Mouse (Mus musculus): Measurements from ENCODE around the gene Cdk14.

Cdk14 gene

DNA sequence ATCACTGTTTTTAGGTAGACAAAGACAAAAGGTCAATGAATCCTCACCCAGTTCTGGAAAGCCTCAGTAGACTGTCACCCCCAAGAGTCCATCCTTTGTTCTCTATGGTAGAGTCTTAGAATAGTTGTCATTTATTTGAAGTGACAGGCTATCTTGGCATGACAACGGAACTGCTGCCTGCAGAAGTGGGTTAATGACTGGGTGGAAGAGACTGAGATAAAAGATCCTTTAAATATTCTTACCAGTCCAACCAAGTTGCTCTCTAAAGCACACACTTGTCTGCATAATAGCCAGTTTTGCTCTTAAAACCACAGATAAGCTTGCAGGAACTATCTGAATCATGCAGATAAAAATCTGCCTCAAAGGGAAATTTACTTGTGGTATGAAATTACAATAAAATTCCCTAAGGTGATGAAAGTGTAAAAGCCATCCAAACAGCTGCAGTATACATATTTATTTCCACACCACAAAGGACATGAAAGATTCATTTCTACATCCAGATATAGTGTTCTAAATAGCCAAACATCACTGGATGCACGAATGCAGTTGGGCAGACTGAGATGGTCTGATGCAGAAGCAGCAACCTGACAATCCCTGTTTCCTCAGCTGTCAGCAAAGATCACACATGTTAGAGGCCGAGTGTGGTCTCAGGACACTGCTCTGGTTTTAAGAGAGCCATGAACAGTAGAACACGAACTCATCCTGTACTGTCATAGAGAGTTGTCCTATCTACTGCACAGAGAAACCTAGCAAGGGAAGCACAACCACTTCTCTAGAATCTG lies 363.8 kb downstream of the Cdk14 start:
- DNase-seq (ENCODE audit: low spot score): no peak

DNA sequence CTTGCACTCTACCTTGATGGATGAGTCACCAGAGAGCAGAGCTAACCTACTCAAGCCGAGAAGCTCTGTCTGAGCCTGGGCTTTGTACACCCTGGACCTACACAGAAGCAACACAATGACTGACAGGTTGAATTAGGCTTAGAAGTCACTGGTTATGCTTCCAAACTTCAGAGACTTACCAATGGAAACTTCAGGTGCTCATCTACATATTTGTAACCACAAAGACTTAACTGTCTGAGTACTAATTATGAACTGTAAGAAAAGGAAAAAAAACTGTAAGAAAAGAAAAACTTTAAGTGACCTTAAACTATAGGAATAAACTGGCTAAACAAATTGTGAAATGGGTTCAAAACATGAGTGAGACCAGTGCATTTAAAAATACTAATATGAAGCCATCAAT lies 364.6 kb downstream of the Cdk14 start:
- no peak for DNase-seq (ENCODE audit: low spot score)

DNA sequence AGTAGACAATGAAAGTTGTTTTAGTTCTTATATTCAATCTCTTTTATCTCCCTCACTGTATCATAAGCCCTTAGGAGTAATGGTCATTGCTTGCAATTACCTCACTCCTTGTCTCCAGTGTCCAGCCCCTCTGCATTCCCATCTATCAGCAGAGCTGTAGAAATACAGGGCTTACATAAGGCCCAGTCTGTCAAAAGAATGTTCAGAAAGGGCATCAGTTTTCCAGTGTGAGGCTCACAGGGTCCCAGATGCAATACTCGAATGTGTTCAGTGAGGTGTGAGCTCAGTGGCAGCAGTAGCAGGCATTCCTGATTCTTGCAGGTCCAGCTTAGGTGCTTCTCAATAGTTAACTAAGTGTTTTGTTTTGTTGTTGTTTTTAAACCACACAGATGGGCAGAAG lies 365.8 kb downstream of the Cdk14 start:
- no peak for DNase-seq (ENCODE audit: low spot score)

DNA sequence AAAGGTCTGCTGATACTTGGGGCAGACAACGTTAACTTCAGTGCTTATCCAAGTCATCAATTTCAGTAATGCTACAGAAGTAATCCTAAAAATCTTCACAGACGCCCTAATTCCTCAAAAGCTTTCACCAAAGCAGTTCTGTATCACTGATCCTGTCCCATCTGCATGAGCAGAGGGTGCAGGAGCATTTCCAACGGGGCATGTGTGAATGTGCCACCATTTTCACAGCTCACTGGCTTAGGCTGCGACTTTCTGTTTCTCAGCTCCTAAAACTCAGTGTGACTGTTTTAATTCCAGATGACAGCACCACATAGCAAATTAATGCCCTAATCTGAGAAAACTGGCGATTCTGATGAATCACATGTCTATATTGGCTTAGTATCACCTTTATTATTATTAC lies 375.8 kb downstream of the Cdk14 start:
- no peak for DNase-seq (ENCODE audit: low spot score)

DNA sequence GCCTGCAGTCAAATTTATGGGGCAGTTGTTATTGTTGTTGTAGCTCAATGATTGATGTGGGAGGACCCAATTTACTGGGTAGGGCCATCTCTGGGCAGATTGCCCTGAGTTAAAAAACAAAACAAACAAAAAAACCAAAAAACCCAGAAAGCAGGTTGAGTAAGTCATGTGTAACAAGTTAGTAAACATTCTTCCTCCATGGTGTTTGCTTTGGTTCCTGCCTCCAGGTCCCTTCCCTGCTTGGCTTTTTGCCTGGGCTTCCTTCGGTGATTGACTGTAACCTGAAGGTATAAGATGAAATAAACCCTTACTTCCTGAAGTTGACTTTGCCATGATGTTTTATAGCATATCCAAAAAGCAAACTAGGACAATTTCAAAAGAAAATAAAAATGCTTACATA lies 377.4 kb downstream of the Cdk14 start:
- peak; percentile 29 for DNase-seq (ENCODE audit: low spot score)

DNA sequence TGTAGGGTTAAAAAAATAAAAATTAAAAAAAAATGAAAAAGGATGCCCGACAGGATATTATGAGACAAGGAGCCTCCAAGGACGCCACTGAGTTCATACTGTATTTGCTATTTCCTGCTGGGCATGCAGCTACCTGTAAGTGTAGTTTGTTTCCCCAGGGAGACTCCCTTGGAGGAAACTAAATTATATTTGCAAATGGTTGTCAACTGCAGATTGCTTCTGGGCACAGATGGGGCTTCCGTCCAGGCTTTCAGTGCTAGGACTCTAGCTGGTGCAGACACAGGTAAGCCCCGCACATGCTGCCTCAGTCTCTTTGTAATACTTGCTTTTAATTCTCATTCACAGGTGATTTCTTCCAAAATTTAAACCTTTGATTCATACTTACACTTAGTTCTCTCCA lies 378.6 kb downstream of the Cdk14 start:
- DNase-seq (ENCODE audit: low spot score): no peak

DNA sequence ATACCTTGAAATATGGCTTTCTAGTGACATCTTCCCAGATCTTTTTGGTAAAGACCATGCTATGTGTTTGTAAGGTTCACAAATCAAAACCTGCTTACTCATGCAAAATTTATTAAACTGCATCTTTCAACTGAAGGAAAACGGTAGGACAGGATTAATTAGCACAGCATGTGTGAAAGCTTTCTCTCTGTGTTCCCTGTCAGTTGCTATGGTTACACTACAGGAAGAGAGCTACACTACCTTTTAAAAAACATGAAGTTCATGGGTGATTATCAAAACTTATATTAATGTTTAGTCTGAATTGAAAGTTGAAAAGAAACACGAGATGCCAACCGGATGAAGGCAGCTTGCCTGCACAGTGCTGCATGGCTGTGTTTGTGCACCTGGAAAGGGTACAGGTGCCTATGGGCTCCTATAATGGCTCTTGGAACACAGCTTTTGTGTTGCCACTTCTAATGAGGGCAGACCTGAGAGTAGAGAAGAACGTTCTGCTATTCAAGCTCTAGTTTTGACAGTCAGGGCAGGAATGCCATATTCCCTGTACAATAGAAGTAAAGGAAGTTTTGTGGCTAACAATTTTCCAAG lies 380.3 kb downstream of the Cdk14 start:
- DNase-seq (ENCODE audit: low spot score): no peak

DNA sequence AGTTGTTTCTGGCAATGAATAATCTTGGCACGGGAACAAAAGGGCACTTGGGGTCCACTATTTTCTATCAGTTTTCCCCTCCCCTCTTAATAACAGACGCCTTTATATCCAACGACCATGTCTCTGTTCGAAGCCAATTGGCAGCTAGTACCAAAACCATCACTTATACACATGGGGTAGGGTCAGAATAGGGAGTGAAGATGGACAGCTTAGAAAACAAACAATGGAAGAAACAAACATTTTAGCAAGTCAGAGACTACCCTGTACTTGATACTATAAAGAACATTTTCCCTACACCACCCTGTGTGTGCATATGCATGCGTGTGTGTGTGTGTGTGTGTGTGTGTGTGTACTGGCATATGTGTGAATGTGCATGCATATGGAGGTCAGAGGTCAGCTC lies 386.7 kb downstream of the Cdk14 start:
- DNase-seq (ENCODE audit: low spot score): no peak

DNA sequence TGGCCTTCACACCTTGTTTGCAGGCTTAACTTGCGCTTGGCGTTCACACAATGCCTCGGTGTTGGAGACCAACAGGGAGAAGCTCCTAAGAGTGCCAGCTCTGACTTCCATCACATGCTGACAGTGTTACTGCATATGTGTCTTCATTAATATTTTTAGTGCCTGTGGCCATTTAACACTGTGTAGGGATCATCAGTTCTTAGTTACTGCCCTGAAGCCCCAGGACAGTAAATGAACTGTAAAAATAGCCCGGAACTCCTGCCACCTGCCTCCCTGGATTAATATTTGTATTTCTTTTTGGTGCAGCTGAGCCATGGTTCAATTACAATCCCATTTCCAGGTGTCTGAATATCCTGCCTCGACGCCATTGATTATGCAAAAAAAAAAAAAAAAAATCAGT lies 387.3 kb downstream of the Cdk14 start:
- DNase-seq (ENCODE audit: low spot score): no peak

DNA sequence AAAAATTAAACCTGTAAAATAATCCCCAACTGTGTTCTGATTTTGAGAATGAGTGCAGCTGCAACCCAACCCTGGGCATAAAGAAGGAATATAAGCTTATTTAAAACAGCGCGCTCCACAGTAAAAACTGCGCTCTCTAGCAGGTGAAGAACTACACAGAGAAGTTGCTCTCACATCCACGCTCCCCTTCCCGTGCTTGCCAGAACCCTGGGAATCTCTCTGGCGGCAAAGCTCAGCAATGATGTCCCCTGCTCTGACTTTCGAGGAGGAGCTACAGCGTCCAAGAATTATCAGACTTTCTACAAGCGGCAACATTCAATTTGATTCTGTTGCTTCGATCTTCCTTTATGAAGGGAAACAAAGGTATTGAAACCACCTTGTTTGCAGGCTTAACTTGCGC lies 387.7 kb downstream of the Cdk14 start:
- no peak for DNase-seq (ENCODE audit: low spot score)

DNA sequence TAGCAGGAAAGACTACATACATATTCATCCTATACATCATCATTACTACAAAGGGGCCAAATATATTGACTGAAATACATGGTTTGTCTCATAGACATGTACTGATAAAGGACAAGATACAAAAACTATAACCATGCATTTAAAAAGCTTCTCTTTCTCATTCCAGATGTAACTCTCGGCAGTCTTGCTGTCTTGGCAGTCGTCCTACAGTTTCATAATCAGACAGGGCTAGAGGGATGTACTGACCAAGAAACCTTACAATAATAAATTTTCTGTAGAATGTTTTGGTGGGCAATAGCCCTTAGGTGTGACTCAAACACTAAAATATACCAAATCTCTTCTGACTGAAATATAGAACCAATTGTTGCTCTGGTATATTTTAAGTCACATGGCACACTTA lies 389.7 kb downstream of the Cdk14 start:
- no peak for DNase-seq (ENCODE audit: low spot score)

DNA sequence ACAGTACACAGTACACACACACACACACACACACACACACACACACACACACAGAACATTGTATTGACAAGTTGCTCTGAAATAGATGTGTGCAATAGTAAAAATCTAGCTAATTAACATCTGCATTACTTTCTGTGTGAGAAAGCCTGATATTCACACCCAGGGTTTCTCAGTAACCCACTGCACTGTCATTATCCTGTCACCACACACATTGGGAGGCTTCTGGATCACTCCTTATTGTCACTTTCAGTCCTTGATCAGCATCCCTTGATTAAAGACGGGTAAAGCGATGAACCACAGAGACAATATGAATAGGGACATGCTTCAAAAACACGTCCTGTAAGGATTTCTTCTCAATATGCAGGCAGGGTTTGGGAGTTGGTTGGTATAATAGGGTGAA lies 401.2 kb downstream of the Cdk14 start:
- no peak for DNase-seq (ENCODE audit: low spot score)

DNA sequence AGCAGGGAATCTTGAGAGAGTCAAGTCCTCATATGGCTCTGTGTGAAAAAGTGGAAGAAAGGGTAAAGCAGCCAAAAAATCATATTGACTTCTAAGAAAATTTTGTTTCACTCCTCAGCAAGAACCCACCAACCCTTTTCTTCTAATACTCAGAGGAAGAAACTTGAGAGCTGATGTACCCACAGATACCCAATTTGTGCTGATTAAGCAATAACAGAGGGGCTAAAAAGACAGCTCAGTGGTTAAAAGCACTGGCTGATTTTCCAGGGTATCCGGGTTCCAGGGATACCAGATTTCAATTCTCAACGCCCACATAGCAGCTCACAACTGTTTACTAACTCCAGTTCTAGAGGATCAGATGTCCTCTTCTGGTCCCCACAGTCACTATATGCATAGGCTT lies 401.9 kb downstream of the Cdk14 start:
- DNase-seq (ENCODE audit: low spot score): no peak

DNA sequence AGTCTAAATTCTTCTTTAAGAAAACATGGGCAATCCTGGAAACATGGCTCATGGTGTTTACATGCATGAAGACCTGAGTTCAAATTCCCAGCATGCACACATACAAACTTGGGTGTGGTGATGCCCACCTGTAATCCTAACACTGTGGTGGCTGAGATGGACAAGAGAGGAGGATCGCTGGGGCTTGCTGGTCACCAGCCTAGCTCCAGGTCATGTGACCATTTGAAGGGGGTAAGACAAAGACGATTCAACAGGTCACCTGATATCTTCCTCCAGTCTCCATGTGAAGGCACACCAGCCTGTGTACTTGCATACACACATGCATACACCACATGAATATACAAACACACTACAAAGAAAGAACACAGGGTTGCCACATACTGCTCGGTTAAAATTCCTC lies 406.3 kb downstream of the Cdk14 start:
- DNase-seq (ENCODE audit: low spot score): no peak

DNA sequence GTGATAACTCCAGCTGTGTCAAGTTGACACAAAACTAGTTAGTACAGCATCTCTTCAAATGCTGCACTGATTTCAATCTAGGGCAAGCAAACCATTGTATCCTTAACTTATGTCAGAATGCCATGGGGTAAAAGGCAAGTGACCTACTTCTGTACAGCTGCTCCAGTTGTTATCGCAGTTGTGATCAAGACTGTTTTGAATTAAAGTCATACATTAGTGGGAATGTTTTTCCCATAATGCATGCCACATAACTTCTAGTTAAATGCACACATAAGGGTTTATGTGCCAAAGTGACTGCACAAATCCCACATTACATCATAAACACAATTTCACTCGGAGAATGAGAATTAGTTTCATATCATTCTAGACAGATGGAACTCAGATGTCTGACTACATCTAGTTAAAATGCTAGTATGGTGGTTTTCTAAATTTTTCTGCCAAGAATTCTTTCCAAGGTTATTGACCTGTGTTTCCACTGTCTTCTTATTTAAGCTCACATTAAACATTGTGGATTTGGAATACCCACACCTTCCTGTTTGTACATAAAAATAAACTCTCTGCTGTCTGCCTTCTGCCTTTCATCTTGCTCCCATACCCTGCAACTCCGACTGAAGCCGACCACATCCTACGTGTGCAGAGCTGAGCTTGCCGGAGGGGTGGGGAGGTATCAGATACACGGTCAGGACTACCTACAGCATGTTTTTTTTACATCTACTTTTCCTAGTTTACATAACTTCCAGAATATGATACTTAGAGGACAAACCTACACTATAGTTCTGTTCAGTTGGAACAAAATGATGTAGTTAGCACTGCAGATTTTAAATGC lies 407.4 kb downstream of the Cdk14 start:
- no peak for DNase-seq (ENCODE audit: low spot score)

DNA sequence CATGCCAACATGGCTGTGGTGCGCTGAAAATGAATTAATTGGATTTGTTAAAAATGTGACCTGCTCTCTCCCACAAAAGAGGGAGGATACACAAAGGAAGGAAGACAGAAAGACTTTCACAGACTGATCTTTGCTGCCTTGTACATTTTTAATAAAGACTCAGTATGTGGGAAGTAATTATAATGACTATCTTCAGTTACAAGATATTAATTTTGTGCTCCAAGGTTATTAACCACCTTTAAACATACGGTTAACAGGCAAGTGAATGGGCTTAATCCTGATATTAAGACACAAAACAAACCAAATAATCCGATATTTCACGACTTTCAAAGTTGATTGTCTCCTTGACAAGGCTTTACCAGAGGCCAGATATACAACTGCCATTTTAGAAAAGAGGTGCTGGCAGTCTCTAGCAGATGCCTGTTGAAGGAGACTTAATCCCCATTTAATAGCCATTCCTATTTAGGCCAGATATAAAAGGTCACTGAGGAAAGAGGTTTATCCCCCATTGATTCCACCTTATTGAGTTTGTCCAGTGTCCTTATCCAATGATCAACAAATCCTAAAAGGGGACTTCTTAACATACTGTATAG lies 411.9 kb downstream of the Cdk14 start:
- no peak for DNase-seq (ENCODE audit: low spot score)

DNA sequence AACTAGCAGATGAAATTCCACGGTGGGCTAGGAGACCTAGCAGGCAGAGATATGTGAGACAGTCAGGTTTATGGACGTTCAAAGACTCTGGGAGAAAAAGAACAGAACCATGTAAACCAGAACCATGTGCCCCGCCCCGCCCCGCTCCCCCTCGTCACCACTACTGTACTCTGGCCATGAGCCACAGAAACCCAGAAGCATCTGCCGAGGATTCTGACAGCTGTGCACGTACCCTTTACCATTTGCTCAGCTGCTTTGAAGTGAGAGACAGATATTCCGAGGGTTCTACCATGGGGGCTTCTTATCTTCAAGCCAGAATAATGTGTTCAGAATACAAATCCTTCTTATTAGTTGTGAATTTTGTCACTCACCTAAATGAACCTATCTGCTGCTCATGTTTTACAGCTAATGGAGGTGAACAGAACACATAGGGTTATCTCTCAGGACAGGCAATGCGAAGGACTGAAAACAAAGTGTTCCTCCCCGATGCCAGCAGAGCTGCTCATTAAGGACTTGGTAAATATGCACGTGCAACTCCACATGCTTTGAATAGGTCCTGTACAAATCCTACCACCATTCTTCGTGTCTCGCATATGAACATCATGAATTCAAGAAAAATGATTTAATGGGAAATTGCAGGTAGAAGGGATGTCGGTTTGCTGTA lies 412.5 kb downstream of the Cdk14 start:
- no peak for DNase-seq (ENCODE audit: low spot score)

DNA sequence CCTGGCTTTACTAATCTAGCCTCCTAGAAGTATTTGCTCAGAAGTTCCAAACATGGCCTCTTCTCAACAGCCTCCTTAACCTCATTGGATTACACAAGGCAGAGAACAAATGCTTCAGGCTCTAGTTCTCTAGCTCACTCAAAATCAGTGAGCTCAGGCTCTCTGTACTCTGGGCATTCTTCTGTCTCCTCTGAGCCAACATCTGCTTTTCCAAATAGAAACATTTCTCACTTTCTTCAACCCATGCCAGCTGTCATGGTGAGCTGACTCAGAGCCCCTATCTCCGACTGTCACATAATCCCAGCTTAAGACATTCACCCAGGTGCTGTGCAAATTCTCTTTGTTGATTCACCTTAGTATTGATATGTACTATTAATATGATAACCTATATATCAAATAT lies 414.5 kb downstream of the Cdk14 start:
- DNase-seq (ENCODE audit: low spot score): no peak

DNA sequence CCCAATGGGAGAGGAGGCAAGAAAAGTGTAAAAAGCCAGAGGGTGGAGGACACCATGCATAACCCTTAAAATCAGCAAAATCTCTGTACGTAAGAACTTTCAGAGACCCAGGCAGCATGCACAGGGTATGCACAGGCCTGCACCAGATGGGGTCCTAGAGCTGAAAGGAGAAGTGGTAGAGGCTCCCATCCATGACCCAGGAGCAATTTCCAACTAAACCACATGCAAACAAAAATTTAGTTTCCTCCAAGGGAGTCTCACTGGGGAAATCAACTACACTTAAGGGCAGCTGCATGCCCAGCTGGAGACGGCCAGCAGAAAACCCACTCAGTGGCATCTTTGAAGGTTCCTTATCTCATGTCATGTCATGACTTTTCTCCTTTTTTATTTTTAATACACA lies 415.4 kb downstream of the Cdk14 start:
- no peak for DNase-seq (ENCODE audit: low spot score)

DNA sequence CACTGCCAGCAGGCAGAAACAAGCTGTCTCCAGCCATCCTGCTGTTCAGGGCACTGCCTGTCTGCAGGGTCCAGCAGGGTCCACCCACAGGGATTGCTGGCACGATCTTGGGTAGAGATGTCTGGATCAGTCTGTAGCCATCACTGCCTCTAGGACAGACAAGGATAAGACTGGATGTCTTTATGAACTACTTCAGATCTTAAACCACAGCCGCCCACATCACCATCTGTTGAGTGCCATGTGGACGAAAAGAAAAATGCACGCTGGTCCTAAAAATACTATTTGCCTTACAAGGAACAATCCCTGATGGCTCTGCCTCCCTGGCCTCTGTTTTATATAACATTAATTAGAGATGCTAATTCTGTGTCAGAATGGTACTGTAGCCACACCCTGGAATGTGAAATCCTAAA lies 426.9 kb downstream of the Cdk14 start:
- DNase-seq (ENCODE audit: low spot score): no peak

DNA sequence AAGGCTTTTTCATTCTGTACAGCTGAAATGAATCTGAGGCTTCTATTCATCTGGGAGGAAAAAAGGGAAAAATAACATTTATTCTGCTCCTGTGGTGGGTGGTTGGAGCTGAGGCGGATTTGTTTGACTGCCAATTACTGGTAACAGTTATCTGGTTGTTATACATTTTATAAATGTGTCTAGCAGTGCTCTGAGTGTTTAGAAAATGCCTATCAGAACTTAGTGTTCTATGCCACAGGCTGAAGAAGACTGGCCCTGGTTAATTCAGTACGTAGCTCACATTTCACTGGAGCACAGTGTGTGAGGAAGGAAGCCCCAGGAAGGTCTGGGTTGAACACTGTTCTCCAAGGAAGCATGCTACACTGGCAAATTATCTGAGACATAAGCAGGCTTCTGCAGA lies 429.1 kb downstream of the Cdk14 start:
- DNase-seq (ENCODE audit: low spot score): no peak

DNA sequence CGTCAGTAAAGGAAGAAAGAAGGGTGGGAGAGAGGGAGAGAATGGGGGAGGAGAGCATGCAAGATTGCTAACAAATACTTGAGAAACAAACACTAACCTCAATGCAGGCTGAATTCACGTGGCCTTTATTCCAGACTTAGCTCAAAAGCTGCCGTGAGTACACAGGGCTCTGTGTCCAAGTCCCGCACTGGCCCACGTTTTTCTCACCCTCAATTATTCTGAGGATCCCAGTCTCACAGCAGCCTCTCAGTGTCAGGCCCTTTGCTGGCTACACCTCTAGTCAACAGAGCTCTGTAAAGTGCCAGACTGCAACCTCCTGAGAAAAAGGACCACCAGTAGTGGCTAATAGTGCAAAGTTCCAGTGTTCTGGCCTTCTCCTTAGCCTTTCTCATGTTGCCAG lies 429.9 kb downstream of the Cdk14 start:
- no peak for DNase-seq (ENCODE audit: low spot score)

All from urinary bladder, postnatal 14 days (tissue).